Mouse (Mus musculus): ENCODE measurements around the gene Elp6. TPM values are rescaled to one million over a fixed set of nuclear protein-coding genes. Genes with fewer than 3 reads are reported as not detected.

Gene Elp6
- polyA plus RNA-seq, 1 experiment from 2014 or later, result 41.6 TPM

- Histone ChIP-seq H3K4me3 (ENCODE audit: low read depth, low read length) (peak overlapping the region; percentile 55), H3K9ac (replicated peaks; ENCODE audit: low read depth, low read length) (peak overlapping the region; percentile 80), H3K27ac (ENCODE audit: low read depth, low read length) (peak overlapping the region; percentile 94), H3K4me1 (ENCODE audit: control insufficient read depth, insufficient read depth, low read length) (peaks cover 6% of the 10 kb centered on the region; the same call in 1 of the 2 replicates), H3K36me3 (ENCODE audit: control insufficient read depth, insufficient read depth, low read length) (no peaks in the 10 kb centered on the region), H3K27me3 (ENCODE audit: control insufficient read depth, insufficient read depth, low read length) (no peaks in the 10 kb centered on the region), H3K9me3 (ENCODE audit: control insufficient read depth, low read length) (no peaks in the 10 kb centered on the region), H3K4me2 (ENCODE audit: low read depth, low read length) (peak overlapping the region; percentile 52)
- peak; percentile 42; the same call in 1 of the 2 replicates for ATAC-seq (ENCODE audit: low read depth)
- whole genome bisulfite sequencing, result 1% methylated on average over 4 of the region's 4 CpGs
Observed at GRCm38 (mm10) chr9:110304516-110304915, 457 bp upstream of the Elp6 start.

- 0 out of 2 replicates have a peak overlapping the region, but pooled peaks have one; percentile 73 for H3K4me2 ChIP-seq (ENCODE audit: low read depth, low read length)
- ATAC-seq (ENCODE audit: low read depth), result no peak
- H3K36me3 ChIP-seq (ENCODE audit: control insufficient read depth, insufficient read depth, low read length), result no peaks in the 10 kb centered on the region; the same call in 1 of the 2 replicates
- H3K4me3 ChIP-seq (ENCODE audit: low read depth, low read length), result no peak overlapping the region
- H3K27ac ChIP-seq (ENCODE audit: low read depth, low read length), result no peak overlapping the region
- H3K9me3 ChIP-seq (ENCODE audit: control insufficient read depth, low read length), result no peaks in the 10 kb centered on the region
- H3K9ac ChIP-seq (replicated peaks; ENCODE audit: low read depth, low read length), result no peak overlapping the region
- H3K27me3 ChIP-seq (ENCODE audit: control insufficient read depth, insufficient read depth, low read length), result no peaks in the 10 kb centered on the region
- WGBS, result 97% methylated on average over 5 of the region's 5 CpGs
- H3K4me1 ChIP-seq (ENCODE audit: control insufficient read depth, insufficient read depth, low read length), result peaks cover 6% of the 10 kb centered on the region; the same call in 1 of the 2 replicates
Observed at GRCm38 (mm10) chr9:110306371-110306770, 1.4 kb downstream of the Elp6 start.

GRCm38 (mm10) chr9:110314706-110315105 is 9.7 kb downstream of the Elp6 start:
- Histone ChIP-seq H3K27me3 (ENCODE audit: control insufficient read depth, insufficient read depth, low read length) (no peaks in the 10 kb centered on the region), H3K9ac (replicated peaks; ENCODE audit: low read depth, low read length) (no peak overlapping the region), H3K4me1 (ENCODE audit: control insufficient read depth, insufficient read depth, low read length) (no peaks in the 10 kb centered on the region), H3K9me3 (ENCODE audit: control insufficient read depth, low read length) (no peaks in the 10 kb centered on the region), H3K36me3 (ENCODE audit: control insufficient read depth, insufficient read depth, low read length) (peaks cover 22% of the 10 kb centered on the region), H3K27ac (ENCODE audit: low read depth, low read length) (no peak overlapping the region), H3K4me3 (ENCODE audit: low read depth, low read length) (no peak overlapping the region), H3K4me2 (ENCODE audit: low read depth, low read length) (no peak overlapping the region)
- no peak for ATAC-seq (ENCODE audit: low read depth)
- 91% methylated on average over 5 of the region's 5 CpGs for WGBS

GRCm38 (mm10) chr9:110315410-110315809 is 10.4 kb downstream of the Elp6 start:
- no peaks in the 10 kb centered on the region for H3K4me1 ChIP-seq (ENCODE audit: control insufficient read depth, insufficient read depth, low read length)
- WGBS, result 93% methylated on average over 6 of the region's 6 CpGs
- H3K27me3 ChIP-seq (ENCODE audit: control insufficient read depth, insufficient read depth, low read length), result no peaks in the 10 kb centered on the region
- ATAC-seq (ENCODE audit: low read depth), result no peak
- no peak overlapping the region for H3K4me2 ChIP-seq (ENCODE audit: low read depth, low read length)
- peaks cover 22% of the 10 kb centered on the region for H3K36me3 ChIP-seq (ENCODE audit: control insufficient read depth, insufficient read depth, low read length)
- H3K27ac ChIP-seq (ENCODE audit: low read depth, low read length), result no peak overlapping the region
- H3K9ac ChIP-seq (replicated peaks; ENCODE audit: low read depth, low read length), result no peak overlapping the region
- no peaks in the 10 kb centered on the region for H3K9me3 ChIP-seq (ENCODE audit: control insufficient read depth, low read length)
- H3K4me3 ChIP-seq (ENCODE audit: low read depth, low read length), result no peak overlapping the region

GRCm38 (mm10) chr9:110315904-110316303 is 10.9 kb downstream of the Elp6 start:
- Histone ChIP-seq H3K4me2 (ENCODE audit: low read depth, low read length) (no peak overlapping the region), H3K4me3 (ENCODE audit: low read depth, low read length) (no peak overlapping the region), H3K9ac (replicated peaks; ENCODE audit: low read depth, low read length) (no peak overlapping the region), H3K9me3 (ENCODE audit: control insufficient read depth, low read length) (no peaks in the 10 kb centered on the region), H3K4me1 (ENCODE audit: control insufficient read depth, insufficient read depth, low read length) (no peaks in the 10 kb centered on the region), H3K36me3 (ENCODE audit: control insufficient read depth, insufficient read depth, low read length) (peaks cover 25% of the 10 kb centered on the region), H3K27ac (ENCODE audit: low read depth, low read length) (no peak overlapping the region), H3K27me3 (ENCODE audit: control insufficient read depth, insufficient read depth, low read length) (no peaks in the 10 kb centered on the region)
- 96% methylated on average over 8 of the region's 8 CpGs for WGBS
- ATAC-seq (ENCODE audit: low read depth), result no peak

- WGBS, result 94% methylated on average over 8 of the region's 8 CpGs
- Histone ChIP-seq H3K9ac (replicated peaks; ENCODE audit: low read depth, low read length) (no peak overlapping the region), H3K4me2 (ENCODE audit: low read depth, low read length) (no peak overlapping the region), H3K36me3 (ENCODE audit: control insufficient read depth, insufficient read depth, low read length) (peaks cover 31% of the 10 kb centered on the region), H3K27me3 (ENCODE audit: control insufficient read depth, insufficient read depth, low read length) (no peaks in the 10 kb centered on the region), H3K27ac (ENCODE audit: low read depth, low read length) (no peak overlapping the region), H3K4me3 (ENCODE audit: low read depth, low read length) (no peak overlapping the region), H3K4me1 (ENCODE audit: control insufficient read depth, insufficient read depth, low read length) (no peaks in the 10 kb centered on the region), H3K9me3 (ENCODE audit: control insufficient read depth, low read length) (no peaks in the 10 kb centered on the region)
- no peak for ATAC-seq (ENCODE audit: low read depth)
Observed at GRCm38 (mm10) chr9:110316503-110316902, 11.5 kb downstream of the Elp6 start.

- H3K9ac ChIP-seq (replicated peaks; ENCODE audit: low read depth, low read length), result no peak overlapping the region
- peaks cover 19% of the 10 kb centered on the region for H3K36me3 ChIP-seq (ENCODE audit: control insufficient read depth, insufficient read depth, low read length)
- 94% methylated on average over 10 of the region's 10 CpGs for WGBS
- no peaks in the 10 kb centered on the region for H3K27me3 ChIP-seq (ENCODE audit: control insufficient read depth, insufficient read depth, low read length)
- no peak for ATAC-seq (ENCODE audit: low read depth)
- no peak overlapping the region for H3K27ac ChIP-seq (ENCODE audit: low read depth, low read length)
- H3K4me2 ChIP-seq (ENCODE audit: low read depth, low read length), result no peak overlapping the region
- H3K4me3 ChIP-seq (ENCODE audit: low read depth, low read length), result no peak overlapping the region
- no peaks in the 10 kb centered on the region for H3K4me1 ChIP-seq (ENCODE audit: control insufficient read depth, insufficient read depth, low read length)
- no peaks in the 10 kb centered on the region for H3K9me3 ChIP-seq (ENCODE audit: control insufficient read depth, low read length)
Observed at GRCm38 (mm10) chr9:110320769-110321168, 15.8 kb downstream of the Elp6 start.

- Histone ChIP-seq H3K36me3 (ENCODE audit: control insufficient read depth, insufficient read depth, low read length) (peaks cover 14% of the 10 kb centered on the region), H3K9ac (replicated peaks; ENCODE audit: low read depth, low read length) (no peak overlapping the region), H3K4me3 (ENCODE audit: low read depth, low read length) (no peak overlapping the region), H3K4me1 (ENCODE audit: control insufficient read depth, insufficient read depth, low read length) (no peaks in the 10 kb centered on the region), H3K27ac (ENCODE audit: low read depth, low read length) (no peak overlapping the region), H3K27me3 (ENCODE audit: control insufficient read depth, insufficient read depth, low read length) (no peaks in the 10 kb centered on the region), H3K9me3 (ENCODE audit: control insufficient read depth, low read length) (no peaks in the 10 kb centered on the region), H3K4me2 (ENCODE audit: low read depth, low read length) (no peak overlapping the region)
- no peak for ATAC-seq (ENCODE audit: low read depth)
Observed at GRCm38 (mm10) chr9:110322972-110323371, 18.0 kb downstream of the Elp6 start.

- Histone ChIP-seq H3K36me3 (ENCODE audit: control insufficient read depth, insufficient read depth, low read length) (peaks cover 11% of the 10 kb centered on the region), H3K4me3 (ENCODE audit: low read depth, low read length) (no peak overlapping the region), H3K4me1 (ENCODE audit: control insufficient read depth, insufficient read depth, low read length) (no peaks in the 10 kb centered on the region), H3K27me3 (ENCODE audit: control insufficient read depth, insufficient read depth, low read length) (no peaks in the 10 kb centered on the region), H3K9me3 (ENCODE audit: control insufficient read depth, low read length) (no peaks in the 10 kb centered on the region), H3K9ac (replicated peaks; ENCODE audit: low read depth, low read length) (no peak overlapping the region), H3K4me2 (ENCODE audit: low read depth, low read length) (no peak overlapping the region), H3K27ac (ENCODE audit: low read depth, low read length) (no peak overlapping the region)
- ATAC-seq (ENCODE audit: low read depth), result no peak
- 96% methylated on average over 1 of the region's 1 CpGs for WGBS
Observed at GRCm38 (mm10) chr9:110324181-110324580, 19.2 kb downstream of the Elp6 start.
